Mouse (Mus musculus) small intestine, adult 2 months (tissue): ENCODE data around the gene Cdk2ap2. TPM values are rescaled to one million over a fixed set of nuclear protein-coding genes. Genes with fewer than 3 reads are reported as not detected.
"Not testable (repeated sequence)": the region's sequence is repeated elsewhere in the genome, so short reads cannot be mapped to it uniquely, and the experiment has no call there.

Source experiments
- H3K27ac ChIP-seq: fragments of 200-500 bp; 2 replicates; pipeline ENCODE4 v1.5.1; 2012; ENCODE audit warnings: low read depth, low read length, control low read depth, inconsistent platforms; ENCODE audit not compliant: insufficient read depth
- H3K27me3 ChIP-seq: fragments of 200-500 bp; 2 replicates; pipeline ENCODE4 v1.6.1; 2012; ENCODE audit warnings: mild to moderate bottlenecking, moderate library complexity, low read length, inconsistent platforms; ENCODE audit not compliant: control insufficient read depth, insufficient read depth
- H3K36me3 ChIP-seq: fragments of 200-500 bp; 2 replicates; pipeline ENCODE4 v1.6.1; 2012; ENCODE audit warnings: mild to moderate bottlenecking, low read length, control low read depth, inconsistent platforms; ENCODE audit not compliant: control insufficient read depth, insufficient read depth
- H3K4me1 ChIP-seq: fragments of 200-500 bp; 2 replicates; pipeline ENCODE4 v1.6.1; 2012; ENCODE audit warnings: low read length, inconsistent platforms, mixed read lengths; ENCODE audit not compliant: control insufficient read depth, insufficient read depth, insufficient read length
- H3K4me3 ChIP-seq: fragments of 200-500 bp; 2 replicates; pipeline ENCODE4 v1.5.1; 2012; ENCODE audit warnings: low read depth, mild to moderate bottlenecking, control low read depth, inconsistent platforms, low read length, moderate library complexity
- CTCF ChIP-seq: fragments of 200-500 bp; IDR thresholded peaks from 2 replicates; pipeline ENCODE4 v1.5.1; 2012; ENCODE audit warnings: low read depth, mild to moderate bottlenecking, control low read depth, inconsistent platforms, low read length, moderate library complexity, mixed read lengths; ENCODE audit not compliant: insufficient replicate concordance, insufficient read length; ENCODE audit errors: extremely low read depth
- POLR2A ChIP-seq: fragments of 200-500 bp; IDR thresholded peaks from 2 replicates; pipeline ENCODE4 v1.6.1; 2012; ENCODE audit warnings: low read depth, mild to moderate bottlenecking, control low read depth, inconsistent platforms, low read length, moderate library complexity
- WGBS: fragments of 180-500 bp; shearing (Covaris S2); methylation state at CpG from one replicate; pipeline ENCODE4 v1.1.7; 2018; 5-methylcytosine and 5-hydroxymethylcytosine counted together
- polyA plus RNA-seq: library from polyadenylated mRNA; depleted of rRNA; stranded (reverse); fragments of >200 nt; gene quantifications from 2 replicates; pipeline ENCODE4 v1.2.3, GENCODE M21; 2012

Cdk2ap2 gene
- polyA plus RNA-seq, 1 experiment, result 366 TPM

DNA sequence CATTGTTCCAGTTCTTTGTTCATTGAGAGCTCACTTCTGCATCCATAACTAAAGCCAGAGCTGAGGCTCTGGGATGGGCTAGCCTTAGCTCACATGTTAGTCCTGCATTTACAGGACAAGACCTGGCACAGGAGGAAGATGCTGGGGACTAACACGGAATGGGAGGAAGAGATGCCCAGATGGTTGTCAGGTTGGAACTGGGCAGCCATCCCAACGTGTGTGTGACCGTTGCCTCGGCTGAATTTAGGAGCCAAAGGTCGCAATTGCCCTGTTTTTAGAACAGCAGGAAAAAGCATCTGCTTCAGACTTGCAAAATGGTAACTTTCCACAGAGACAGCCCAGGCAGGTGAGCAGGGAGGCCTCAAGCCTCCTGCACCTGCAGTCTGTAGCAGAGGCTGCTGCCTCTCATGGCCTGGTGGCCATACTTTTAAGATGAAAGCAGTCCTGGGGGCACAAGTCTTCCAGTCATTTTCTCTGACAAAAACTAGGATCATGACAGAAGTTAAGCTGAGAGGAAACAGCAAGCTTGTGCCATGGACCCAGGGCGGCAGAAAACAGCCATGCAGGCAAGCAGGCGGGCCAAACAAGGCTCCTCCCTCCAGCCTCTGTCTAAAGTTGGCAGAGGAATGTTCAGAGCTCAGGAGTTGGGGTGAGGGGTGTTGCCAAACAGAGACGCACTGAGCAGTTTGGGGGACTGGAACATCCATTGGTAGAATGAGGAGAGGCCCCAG lies 41.6 kb upstream of the Cdk2ap2 start:
- peak overlapping the region; percentile 80 for H3K27ac ChIP-seq
- H3K36me3 ChIP-seq, result no peaks in the 10 kb centered on the region
- no peak overlapping the region for H3K4me3 ChIP-seq
- no peak for TF ChIP-seq POLR2A
- no peak for TF ChIP-seq CTCF
- WGBS, result 35% methylated on average over 8 of the region's 8 CpGs
- H3K4me1 ChIP-seq, result peaks cover 43% of the 10 kb centered on the region
- H3K27me3 ChIP-seq, result no peaks in the 10 kb centered on the region

DNA sequence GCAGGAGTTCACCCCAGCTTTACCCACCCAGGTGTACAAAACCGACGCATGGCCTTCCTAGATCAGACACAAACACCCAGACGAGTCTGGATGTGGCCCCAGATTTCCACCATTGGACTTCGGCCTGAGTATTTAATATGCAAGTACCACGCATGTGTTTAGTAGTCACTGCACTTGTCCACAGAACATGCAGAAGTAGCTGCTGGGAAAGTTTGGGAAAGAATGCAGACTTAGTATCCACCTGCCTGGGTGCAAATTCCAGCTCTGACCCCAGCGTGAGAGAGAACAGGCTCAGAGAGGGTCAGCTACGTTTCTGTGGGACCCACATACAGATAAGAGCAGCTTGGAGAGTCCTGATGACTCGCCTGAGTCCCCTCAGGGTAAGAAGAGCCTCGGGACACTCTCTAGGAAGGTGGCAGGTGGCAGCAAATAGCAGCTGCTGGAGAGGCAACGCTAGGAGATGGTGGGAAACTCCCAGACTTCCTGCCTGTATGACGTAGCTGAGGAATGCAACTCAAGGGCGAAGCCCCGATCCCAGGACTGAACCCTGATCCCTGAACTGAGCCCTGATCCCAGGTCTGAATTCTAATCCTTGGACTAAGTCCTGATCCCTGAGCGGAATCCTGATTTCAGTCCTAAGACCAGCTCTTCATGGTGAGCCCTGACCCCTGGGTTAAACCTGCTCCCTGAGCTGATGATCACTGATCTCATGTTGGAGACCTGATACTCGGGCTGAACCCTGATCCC lies 40.9 kb upstream of the Cdk2ap2 start:
- H3K27me3 ChIP-seq, result no peaks in the 10 kb centered on the region
- WGBS, result 26% methylated on average over 15 of the region's 15 CpGs
- H3K4me3 ChIP-seq, result no peak overlapping the region
- peaks cover 43% of the 10 kb centered on the region for H3K4me1 ChIP-seq
- no peak for TF ChIP-seq POLR2A
- TF ChIP-seq CTCF, result no peak
- peak overlapping the region; percentile 80 for H3K27ac ChIP-seq
- H3K36me3 ChIP-seq, result no peaks in the 10 kb centered on the region

DNA sequence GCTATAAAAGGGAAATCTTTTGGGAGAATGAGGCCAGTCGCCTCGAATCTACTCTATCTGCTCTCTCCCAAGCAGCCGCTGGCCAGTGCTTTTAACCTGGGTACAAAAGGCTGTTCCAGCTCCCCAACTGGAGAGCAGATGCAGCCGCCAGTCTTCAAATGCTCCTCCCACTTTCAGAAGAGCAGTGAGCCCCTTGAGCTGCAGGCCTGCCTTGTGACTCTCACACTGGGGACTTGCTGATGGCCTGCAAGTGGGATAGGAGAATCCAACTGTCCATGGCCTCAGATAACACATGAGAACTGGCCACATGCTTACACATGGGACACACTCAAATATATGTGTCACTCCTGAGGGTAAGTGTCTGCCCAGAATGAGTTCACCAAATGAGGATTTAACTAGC lies 40.3 kb upstream of the Cdk2ap2 start:
- H3K36me3 ChIP-seq, result no peaks in the 10 kb centered on the region
- H3K27me3 ChIP-seq, result no peaks in the 10 kb centered on the region
- no peak for TF ChIP-seq CTCF
- TF ChIP-seq POLR2A, result no peak
- peak overlapping the region; percentile 80 for H3K27ac ChIP-seq
- H3K4me1 ChIP-seq, result peaks cover 43% of the 10 kb centered on the region
- 22% methylated on average over 4 of the region's 4 CpGs for WGBS
- H3K4me3 ChIP-seq, result no peak overlapping the region

DNA sequence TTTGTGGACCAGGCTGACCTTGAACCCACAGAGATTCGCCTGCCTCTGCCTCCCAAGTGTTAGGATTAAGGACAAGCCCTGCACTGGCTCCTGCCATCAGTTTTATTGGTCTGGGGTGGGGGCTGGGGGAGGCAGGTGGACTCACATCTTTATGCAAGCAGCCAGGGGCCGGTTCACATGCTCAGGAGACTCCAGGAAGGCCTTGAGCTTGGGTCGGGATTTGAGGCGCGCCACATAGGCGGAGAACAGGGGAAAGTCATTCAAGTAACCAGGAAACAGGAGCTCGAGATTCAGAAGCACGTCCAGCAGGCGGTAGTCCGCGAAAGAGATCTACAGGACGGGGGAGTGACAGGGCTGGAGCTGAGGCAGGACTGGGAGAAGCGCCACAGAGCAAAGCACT lies 39.6 kb upstream of the Cdk2ap2 start:
- H3K27me3 ChIP-seq, result no peaks in the 10 kb centered on the region
- peaks cover 43% of the 10 kb centered on the region for H3K4me1 ChIP-seq
- peak overlapping the region; percentile 80; the same call in 1 of the 2 replicates for H3K27ac ChIP-seq
- 85% methylated on average over 13 of the region's 13 CpGs for WGBS
- H3K36me3 ChIP-seq, result no peaks in the 10 kb centered on the region
- no peak overlapping the region for H3K4me3 ChIP-seq
- TF ChIP-seq POLR2A, result 0 out of 2 replicates have a peak, but pooled peaks have one; percentile 22
- no peak for TF ChIP-seq CTCF

DNA sequence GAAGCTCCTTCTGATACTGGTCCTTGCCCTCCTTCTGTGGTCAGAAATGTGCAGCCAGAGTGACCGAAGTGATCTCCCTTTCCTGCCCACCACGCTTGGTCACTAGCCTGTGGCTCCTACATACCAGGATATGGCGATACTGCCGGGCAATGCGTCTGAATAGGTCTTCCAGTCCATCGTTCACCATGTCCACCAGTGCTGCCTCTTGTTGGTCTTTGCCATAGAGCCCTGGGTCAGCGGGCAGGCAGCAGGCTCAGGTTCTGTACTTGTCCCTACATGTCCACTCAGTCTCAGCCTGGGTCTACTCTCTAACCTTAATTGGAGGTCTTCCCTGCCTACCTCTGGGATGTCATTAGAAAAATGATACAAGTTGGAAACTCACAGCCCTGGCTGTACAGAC lies 39.0 kb upstream of the Cdk2ap2 start:
- no peak overlapping the region for H3K27ac ChIP-seq
- peaks cover 43% of the 10 kb centered on the region for H3K4me1 ChIP-seq
- WGBS, result 97% methylated on average over 7 of the region's 7 CpGs
- TF ChIP-seq POLR2A (no peak), CTCF (no peak)
- no peaks in the 10 kb centered on the region for H3K27me3 ChIP-seq
- H3K36me3 ChIP-seq, result no peaks in the 10 kb centered on the region
- H3K4me3 ChIP-seq, result no peak overlapping the region

DNA sequence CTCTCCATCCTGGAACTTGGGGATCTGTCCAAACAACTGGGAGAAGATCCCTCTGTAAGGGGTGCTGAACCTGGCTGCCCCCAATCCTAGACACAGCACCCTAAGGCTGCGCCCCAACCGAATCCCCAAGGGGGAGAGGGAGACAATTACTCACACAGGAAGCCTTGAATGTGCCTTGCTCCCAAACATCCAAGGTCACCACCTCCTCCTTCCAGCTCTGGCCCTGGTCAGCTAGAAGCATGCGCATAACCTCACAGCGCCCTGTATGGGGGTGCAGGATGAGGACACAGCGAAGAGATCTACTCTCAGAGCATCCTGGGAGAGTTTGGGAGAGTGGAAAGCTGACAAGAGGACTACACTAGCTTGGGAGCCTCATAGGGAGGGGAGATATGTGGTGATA lies 38.4 kb upstream of the Cdk2ap2 start:
- Histone ChIP-seq H3K27ac (peak overlapping the region; percentile 79), H3K36me3 (no peaks in the 10 kb centered on the region), H3K4me3 (no peak overlapping the region), H3K4me1 (peaks cover 43% of the 10 kb centered on the region), H3K27me3 (no peaks in the 10 kb centered on the region)
- whole genome bisulfite sequencing, result 90% methylated on average over 5 of the region's 5 CpGs
- TF ChIP-seq CTCF (no peak), POLR2A (no peak)

DNA sequence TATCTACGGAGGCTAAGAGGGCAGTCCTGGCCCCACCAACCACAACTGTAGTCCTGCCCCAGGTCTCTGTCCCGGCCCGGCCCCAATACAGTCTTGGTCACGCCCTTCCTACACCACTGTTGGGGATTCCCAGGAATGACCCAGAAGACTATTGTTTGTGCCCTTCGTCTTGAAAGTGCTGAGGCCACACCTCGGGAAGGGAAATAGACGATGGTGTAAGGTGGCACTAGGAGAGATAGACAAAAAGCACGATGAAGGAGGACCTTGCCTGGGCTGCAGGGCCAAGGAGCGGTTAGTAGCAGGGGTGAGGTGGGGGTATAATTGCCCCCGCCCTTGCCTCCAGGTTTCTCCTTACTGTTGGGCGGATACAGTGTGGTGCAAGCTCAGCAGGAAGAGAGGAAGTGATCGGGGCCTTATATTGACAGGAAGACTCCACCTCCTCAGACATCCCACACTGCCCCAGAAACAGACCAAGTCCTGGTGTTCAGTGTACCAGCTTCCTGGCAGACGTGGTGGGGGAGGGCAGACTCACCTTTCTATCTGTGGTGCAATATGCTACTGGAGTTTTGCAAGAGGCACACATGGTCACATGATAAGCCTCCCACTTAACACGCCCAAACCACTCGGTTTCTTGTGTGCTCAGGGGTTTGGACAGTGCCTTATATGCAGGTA lies 37.8 kb upstream of the Cdk2ap2 start, which contains the start of gene Gstp3:
Gstp3 (minus strand) TSS at position 501 of the 672 bp plus-strand sequence.
- Histone ChIP-seq H3K27me3 (no peaks in the 10 kb centered on the region), H3K36me3 (no peaks in the 10 kb centered on the region), H3K27ac (peak within 1 kb of the TSS; percentile 79), H3K4me3 (peak within 1 kb of the TSS; percentile 34), H3K4me1 (peaks cover 43% of the 10 kb centered on the region)
- 24% methylated on average over 15 of the region's 15 CpGs for WGBS
- TF ChIP-seq CTCF (no peak), POLR2A (peak; percentile 20; the same call in 1 of the 2 replicates)

DNA sequence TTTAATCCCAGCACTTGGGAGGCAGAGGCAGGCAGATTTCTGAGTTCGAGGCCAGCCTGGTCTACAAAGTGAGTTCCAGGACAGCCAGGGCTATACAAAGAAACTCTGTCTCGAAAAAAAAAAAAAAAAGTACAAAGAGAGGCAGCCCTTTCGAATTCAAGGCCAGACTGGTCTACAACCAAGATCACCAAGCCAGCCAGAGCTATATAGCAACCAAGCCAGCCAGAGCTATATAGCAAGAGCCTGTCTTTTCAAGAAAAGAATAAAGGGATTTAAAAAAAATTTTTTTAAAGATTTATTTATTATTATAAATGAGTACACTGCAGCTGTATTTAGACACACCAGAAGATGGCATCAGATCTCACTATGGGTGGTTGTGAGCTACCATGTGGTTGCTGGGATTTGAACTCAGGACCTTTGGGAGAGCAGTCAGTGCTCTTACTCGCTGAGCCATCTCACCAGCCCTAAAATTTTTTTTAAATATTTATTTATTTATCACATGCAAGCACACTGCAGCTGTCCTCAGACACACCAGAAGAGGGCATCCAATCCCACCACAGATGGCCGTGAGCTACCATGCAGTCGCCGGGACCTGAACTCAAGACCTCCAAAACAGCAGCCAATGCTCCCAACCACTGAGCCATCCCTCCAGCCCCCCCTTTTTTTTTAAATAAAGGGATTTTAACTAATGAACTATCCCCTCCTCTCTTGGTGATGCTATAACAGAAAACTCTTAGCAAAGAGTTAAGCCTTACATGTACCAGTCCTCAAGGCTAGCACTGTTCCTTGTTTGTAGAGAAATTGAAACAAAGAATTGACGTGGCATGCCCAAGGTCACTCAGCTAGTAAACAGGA lies 36.7 kb upstream of the Cdk2ap2 start:
- H3K27ac ChIP-seq, H3K4me3 ChIP-seq, H3K27me3 ChIP-seq, H3K36me3 ChIP-seq: not testable (repeated sequence)
- peaks cover 41% of the 10 kb centered on the region for H3K4me1 ChIP-seq
- 81% methylated on average over 8 of the region's 8 CpGs for WGBS
